Mouse (Mus musculus): ENCODE measurements around the gene Olfr1233.

The Olfr1233 gene

GRCm38 (mm10) chr2:89342298-89342697 lies at the start of gene Olfr1233:
TSS of gene Olfr1233 (minus strand) at chr2:89342398.
- DNase-seq (ENCODE audit: low spot score): no peak

GRCm38 (mm10) chr2:89364765-89365164 lies 22.6 kb upstream of the Olfr1233 start, which contains the start of gene Olfr1234:
TSS of gene Olfr1234 (minus strand) at chr2:89364865.
- DNase-seq (ENCODE audit: low spot score): no peak

DNA sequence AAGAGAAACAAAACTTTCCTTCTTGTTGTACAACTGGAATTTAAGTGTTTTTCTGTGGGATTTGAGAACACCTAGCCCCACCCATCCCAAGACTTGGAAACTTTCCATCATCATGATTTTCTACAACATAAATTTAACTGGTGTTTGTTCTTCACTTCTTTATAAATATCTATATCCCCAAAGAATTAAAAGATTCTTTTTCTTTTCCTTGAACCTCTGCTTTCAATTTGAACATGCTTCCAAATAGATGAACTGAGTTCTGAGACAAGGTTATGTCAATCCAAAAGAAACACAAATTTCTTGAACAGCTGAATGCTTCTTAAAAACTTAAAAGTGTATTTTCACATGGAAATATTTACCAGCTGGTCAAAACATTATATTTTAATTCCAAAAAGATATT lies 12.6 kb downstream of the Olfr1233 start, which contains the start of gene Olfr1232:
Gene Olfr1232, minus strand, starts transcription at position 101 of the 400 bp plus-strand sequence.
- no peak for DNase-seq (ENCODE audit: low spot score)

GRCm38 (mm10) chr2:89306974-89307373 lies 35.2 kb downstream of the Olfr1233 start, which contains the start of gene Olfr1231:
TSS of gene Olfr1231 (minus strand) at chr2:89307074.
- no peak for DNase-seq (ENCODE audit: low spot score)

DNA sequence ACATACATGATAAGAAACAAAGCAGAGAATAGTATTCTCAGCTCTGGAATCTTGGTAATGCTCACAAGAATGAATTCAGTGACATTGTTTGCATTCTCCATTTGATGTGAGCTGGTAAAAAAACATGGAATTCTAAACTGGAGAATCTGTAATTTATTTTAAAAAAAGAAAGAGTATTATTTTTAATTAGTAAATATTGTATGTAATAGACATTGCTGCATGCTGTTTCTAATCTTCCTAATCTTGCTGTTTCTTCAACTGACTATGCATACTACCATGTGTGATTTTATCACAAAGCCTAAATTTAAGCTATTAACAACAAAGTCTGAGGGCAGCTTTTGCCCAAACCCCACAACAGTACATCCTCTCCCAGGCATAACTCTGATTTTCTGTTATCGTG lies 45.0 kb downstream of the Olfr1233 start, which contains the start of gene Olfr1230:
Gene Olfr1230, minus strand, starts transcription at position 101 of the 400 bp plus-strand sequence.
- DNase-seq (ENCODE audit: low spot score): no peak

DNA sequence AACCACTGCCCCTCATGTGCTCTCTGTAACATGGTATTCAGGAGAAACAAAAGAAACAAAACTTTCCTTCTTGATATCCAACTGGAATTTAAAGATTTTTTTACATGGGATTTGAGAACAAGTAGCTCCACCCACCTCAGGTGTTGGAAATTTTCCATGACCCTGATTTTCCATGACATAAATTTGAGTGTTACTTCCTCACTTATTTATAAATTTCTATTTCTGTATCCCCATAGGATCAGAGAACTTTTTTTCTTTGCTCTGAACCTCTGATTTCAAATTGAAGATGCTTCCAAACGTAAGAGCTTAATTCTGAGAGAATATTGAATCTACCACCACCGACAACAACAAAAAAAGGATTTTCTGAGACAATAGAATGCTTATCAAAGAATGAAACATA lies 54.3 kb downstream of the Olfr1233 start, which contains the start of gene Olfr1229:
Gene Olfr1229, minus strand, starts transcription at position 101 of the 400 bp plus-strand sequence.
- no peak for DNase-seq (ENCODE audit: low spot score)

Measured in spleen, adult 12 weeks (tissue).